8 mouse cellular contexts compared by ENCODE assay signal in genomic region chr11:62456483-62457172, GRCm38 (mm10). TPM values are rescaled to one million over a fixed set of nuclear protein-coding genes. Genes with fewer than 3 reads are reported as not detected.
A peak's percentile ranks its signal among the peaks of the same experiment; 100 is the strongest.
DNase-seq lines count a peak whose midpoint lies in the region; ATAC-seq and TF ChIP-seq lines count a peak whose summit lies in the region.

No protein-coding gene starts in this region.

- H3K27ac ChIP-seq in bone marrow, adult 2 months (ENCODE audit: control insufficient read depth, insufficient read depth, low read depth, low read length, poor library complexity): peak overlapping the region; percentile 100
- peak overlapping the region; percentile 90 for H3K27ac ChIP-seq in left cerebral cortex, adult 2 months

- no peaks in the 10 kb centered on the region; the same call in 1 of the 2 replicates for H3K4me1 ChIP-seq in bone marrow, adult 2 months (ENCODE audit: control insufficient read depth, insufficient read depth, low read length)

- H3K4me3 ChIP-seq in bone marrow, adult 2 months (replicated peaks; ENCODE audit: control insufficient read depth, low read depth, low read length): peak overlapping the region; percentile 78
- H3K4me3 ChIP-seq in left cerebral cortex, adult 2 months: peak overlapping the region; percentile 79

- TF ChIP-seq POLR2A in bone marrow, adult 2 months (IDR thresholded peaks at IDR 0.05; ENCODE audit: borderline replicate concordance, control insufficient read depth, low read depth, low read length): no peak

- WGBS in bone marrow, adult 2 months: under 1% methylated on average over 42 of the region's 42 CpGs

- intact Hi-C loops in heart, postnatal 10 days (cut with DNase I): loop anchor here (1.0 to 5.0 kb wide), 3 partner anchors 81 to 146 kb away; partner anchors contain the start of genes Cenpv and Ubb
- intact Hi-C loops in left cerebral cortex, adult 2 months (cut with DNase I): loop anchor here (2.0 to 5.0 kb wide), 3 partner anchors 81 to 146 kb away; partner anchors contain the start of genes Cenpv and Ubb

- no peak for TF ChIP-seq CTCF in bone marrow, adult 2 months (IDR thresholded peaks at IDR 0.05; ENCODE audit: control insufficient read depth, insufficient read depth, low read length)
- peak; percentile 17 for TF ChIP-seq CTCF in left cerebral cortex, adult 2 months (IDR thresholded peaks at IDR 0.05)

- ATAC-seq in cerebellum, adult (ENCODE audit: insufficient number of reproducible peaks, low FRiP score, low TSS enrichment): peak; percentile 59; the same call in 1 of the 2 replicates
- peak; percentile 49 for ATAC-seq in erythroblast, adult 5-6 weeks (replicated peaks; ENCODE audit: low FRiP score, poor library complexity, severe bottlenecking)

- DNase-seq in cerebellum, adult 11 months: no peak
- DNase-seq in heart, postnatal 10 days: peak; percentile 67 to 74
- DNase-seq in left cerebral cortex, adult 2 months (ENCODE audit: extremely low spot score in 1 of 2, low spot score in 2 of 2): peak; percentile 36 to 37
- peak; percentile 53 for DNase-seq in lung, postnatal 36 days
- peak; percentile 14 for DNase-seq in retina, postnatal 7 days (ENCODE audit: low read depth, low spot score)

RNA-seq across cellular contexts. Expression of gene Pigl, which starts 1.6 kb away (rescaled TPM):
- 1.8 and 5.3 TPM in 2 replicates for polyA plus RNA-seq in bone marrow, adult 2 months (2011; ENCODE audit: insufficient read depth, insufficient read length, low replicate concordance, missing spikeins)
- total RNA-seq in erythroblast, adult 5-6 weeks (2015; ENCODE audit: low replicate concordance): 0.38 and 2.5 TPM in 2 replicates
- 1.1 TPM in 2 replicates for total RNA-seq in erythroblast, adult 5-6 weeks (2017; ENCODE audit: low replicate concordance)
- total RNA-seq in heart, postnatal 10 days (2021): 1 to 10 TPM; 2.7 to 3.6 TPM
- 1 to 10 TPM; 6.4 to 6.8 TPM for total RNA-seq in left cerebral cortex, adult 2 months (2021)

RNA-seq across cellular contexts. Expression of gene Ncor1, which starts 1.7 kb away (rescaled TPM):
- polyA plus RNA-seq in bone marrow, adult 2 months (2011; ENCODE audit: insufficient read depth, insufficient read length, low replicate concordance, missing spikeins): 82.8 and 172 TPM in 2 replicates
- total RNA-seq in erythroblast, adult 5-6 weeks (2015; ENCODE audit: low replicate concordance): 149 and 283 TPM in 2 replicates
- total RNA-seq in erythroblast, adult 5-6 weeks (2017; ENCODE audit: low replicate concordance): 146 and 152 TPM in 2 replicates
- 100 to 1,000 TPM; 137 to 148 TPM for total RNA-seq in heart, postnatal 10 days (2021)
- 100 to 1,000 TPM; 267 to 299 TPM for total RNA-seq in left cerebral cortex, adult 2 months (2021)
